Mouse (Mus musculus) lung, embryonic 16.5 days (tissue): ENCODE results near the gene Thbs1. TPM values are rescaled to one million over a fixed set of nuclear protein-coding genes. Genes with fewer than 3 reads are reported as not detected.
A peak's percentile ranks its signal among the peaks of the same experiment; 100 is the strongest.
"Not testable (repeated sequence)": the region's sequence is repeated elsewhere in the genome, so short reads cannot be mapped to it uniquely, and the experiment has no call there.

Experiments used
- ATAC-seq: fragments of 200-750 bp; cut with Nextera tagmentation; 2 replicates; pipeline ENCODE4 v1.8.0; 2017; ENCODE audit warnings: low read depth, mild to moderate bottlenecking, moderate library complexity
- H3K27ac ChIP-seq: fragments of 300-500 bp; sonication (generic); 2 replicates; pipeline ENCODE4 v1.5.1; 2014; ENCODE audit warnings: mild to moderate bottlenecking, control low read depth, low read length
- H3K27me3 ChIP-seq: fragments of 300-500 bp; sonication (generic); 2 replicates; pipeline ENCODE4 v1.6.1; 2014; ENCODE audit warnings: low read depth, low read length, mixed read lengths; ENCODE audit not compliant: control insufficient read depth, insufficient read depth
- H3K36me3 ChIP-seq: fragments of 300-500 bp; sonication (generic); 2 replicates; pipeline ENCODE4 v1.6.1; 2014; ENCODE audit warnings: low read length; ENCODE audit not compliant: control insufficient read depth, insufficient read depth
- H3K4me1 ChIP-seq: fragments of 300-500 bp; sonication (generic); replicated peaks from 2 replicates; pipeline ENCODE4 v1.6.1; 2014; ENCODE audit warnings: low read length, mixed read lengths; ENCODE audit not compliant: control insufficient read depth, insufficient read depth
- H3K4me2 ChIP-seq: fragments of 300-500 bp; sonication (generic); 2 replicates; pipeline ENCODE4 v1.6.1; 2014; ENCODE audit warnings: low read depth, low read length, control low read depth
- H3K4me3 ChIP-seq: fragments of 300-500 bp; sonication (generic); 2 replicates; pipeline ENCODE4 v1.5.1; 2014; ENCODE audit warnings: mild to moderate bottlenecking, low read length, control low read depth
- H3K9ac ChIP-seq: fragments of 300-500 bp; sonication (generic); 2 replicates; pipeline ENCODE4 v1.6.1; 2014; ENCODE audit warnings: low read length, control low read depth
- H3K9me3 ChIP-seq: fragments of 300-500 bp; sonication (generic); 2 replicates; pipeline ENCODE4 v1.6.1; 2016; ENCODE audit warnings: low read length; ENCODE audit not compliant: control insufficient read depth
- WGBS: fragments of 180-500 bp; shearing (Covaris S2); extraction: QIAGEN DNeasy Blood & Tissue Kit; methylation state at CpG from one replicate; pipeline ENCODE4 v1.1.7; 2014; 5-methylcytosine and 5-hydroxymethylcytosine counted together
- polyA plus RNA-seq: library from polyadenylated mRNA; unstranded; fragments of >200 nt; fragmentation: Nextera tagmentation; extraction: Ambion mirVana; gene quantifications from 2 replicates; pipeline ENCODE4 v1.2.1, GENCODE M21; 2015

The Thbs1 gene
- polyA plus RNA-seq, 1 experiment from 2014 or later, result 190 TPM

DNA sequence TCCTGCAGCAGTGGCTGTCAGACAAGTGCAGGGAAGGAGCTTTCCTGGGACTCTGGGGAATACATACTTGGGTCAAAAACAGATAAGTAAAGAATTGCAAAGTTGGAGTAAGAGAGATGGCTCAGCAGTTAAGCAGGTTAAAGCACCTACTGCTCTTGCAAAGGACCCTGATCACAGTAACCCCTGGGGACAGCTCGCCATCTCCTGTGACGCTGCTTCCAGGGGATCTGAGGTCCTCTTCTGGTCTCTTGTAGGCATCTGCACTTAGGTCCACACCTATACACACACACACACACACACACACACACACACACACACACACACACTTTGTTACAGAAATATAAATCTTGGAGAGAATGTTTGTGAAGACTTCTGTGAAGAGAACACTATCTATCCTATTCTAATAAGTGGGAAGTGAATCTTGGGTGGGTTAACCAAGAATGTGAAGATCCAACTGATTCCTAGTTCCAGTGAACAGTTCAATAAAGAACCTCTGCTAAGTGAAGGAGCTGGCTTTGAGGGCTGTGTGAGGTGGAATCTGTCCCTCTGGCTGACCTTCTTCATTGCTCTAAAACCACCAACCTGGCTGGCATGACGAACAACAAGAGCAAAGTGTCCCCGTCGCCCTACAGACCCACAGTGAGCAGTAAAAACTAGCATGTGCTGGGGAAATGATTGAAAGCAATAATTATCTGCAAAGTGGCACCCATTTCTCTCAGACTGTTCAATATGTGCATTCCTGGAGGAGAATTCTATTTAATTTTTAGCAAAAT, 16.0 kb downstream of the Thbs1 start:
- Histone ChIP-seq H3K27me3 (no peaks in the 10 kb centered on the region), H3K36me3 (peaks cover 23% of the 10 kb centered on the region), H3K27ac (0 out of 2 replicates have a peak overlapping the region, but pooled peaks have one; percentile 20), H3K9me3 (no peaks in the 10 kb centered on the region), H3K9ac (no peak overlapping the region), H3K4me3 (no peak overlapping the region), H3K4me1 (peaks cover 7% of the 10 kb centered on the region; the same call in 1 of the 2 replicates), H3K4me2 (no peak overlapping the region)
- 53% methylated on average over 5 of the region's 5 CpGs for WGBS
- ATAC-seq, result peak; percentile 50

DNA sequence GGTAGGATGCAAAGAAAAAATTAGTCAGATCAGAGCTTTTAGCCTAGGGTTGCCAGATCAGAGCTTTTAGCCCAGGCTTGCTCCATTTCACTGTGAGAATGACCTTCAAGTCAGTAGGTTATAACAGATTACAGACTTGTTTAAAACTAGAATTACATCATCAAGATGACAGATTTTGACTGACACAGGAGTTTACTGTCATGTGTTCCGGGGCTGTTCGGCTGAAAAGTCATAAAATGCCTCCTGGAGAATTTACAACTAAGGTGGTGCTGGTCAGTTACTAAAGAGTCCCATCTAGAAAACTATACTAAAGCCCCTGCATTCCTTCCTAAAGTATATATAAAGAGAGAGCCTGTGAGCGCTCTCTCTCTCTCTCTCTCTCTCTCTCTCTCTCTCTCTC, 16.6 kb downstream of the Thbs1 start:
- no peaks in the 10 kb centered on the region for H3K27me3 ChIP-seq
- no peak overlapping the region for H3K4me2 ChIP-seq
- H3K9me3 ChIP-seq, result no peaks in the 10 kb centered on the region
- H3K4me1 ChIP-seq, result peaks cover 7% of the 10 kb centered on the region; the same call in 1 of the 2 replicates
- H3K36me3 ChIP-seq, result peaks cover 17% of the 10 kb centered on the region
- no peak overlapping the region for H3K27ac ChIP-seq
- H3K9ac ChIP-seq, result no peak overlapping the region
- 30% methylated on average over 3 of the region's 3 CpGs for WGBS
- H3K4me3 ChIP-seq, result no peak overlapping the region
- no peak for ATAC-seq

DNA sequence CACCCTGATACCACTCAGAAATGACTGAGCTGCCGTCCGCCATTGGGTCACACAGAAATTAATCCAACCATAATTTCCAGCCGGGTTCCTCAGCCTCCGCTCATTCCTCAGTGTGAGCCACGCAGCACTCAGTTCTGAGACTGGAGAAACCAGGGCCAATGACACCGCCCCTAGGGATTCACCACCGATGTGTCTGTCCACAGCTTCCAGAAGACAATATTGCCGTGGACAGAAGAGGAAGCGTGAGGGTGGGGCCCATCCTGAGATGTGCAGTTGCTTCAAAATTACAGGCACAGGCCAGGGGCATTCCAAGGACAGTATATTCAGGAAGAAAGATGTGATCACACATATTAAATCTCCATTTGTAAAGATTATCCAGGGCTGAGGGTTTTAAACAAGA, 25.4 kb downstream of the Thbs1 start:
- ATAC-seq, result no peak
- WGBS, result 70% methylated on average over 9 of the region's 9 CpGs
- H3K4me3 ChIP-seq, result no peak overlapping the region

DNA sequence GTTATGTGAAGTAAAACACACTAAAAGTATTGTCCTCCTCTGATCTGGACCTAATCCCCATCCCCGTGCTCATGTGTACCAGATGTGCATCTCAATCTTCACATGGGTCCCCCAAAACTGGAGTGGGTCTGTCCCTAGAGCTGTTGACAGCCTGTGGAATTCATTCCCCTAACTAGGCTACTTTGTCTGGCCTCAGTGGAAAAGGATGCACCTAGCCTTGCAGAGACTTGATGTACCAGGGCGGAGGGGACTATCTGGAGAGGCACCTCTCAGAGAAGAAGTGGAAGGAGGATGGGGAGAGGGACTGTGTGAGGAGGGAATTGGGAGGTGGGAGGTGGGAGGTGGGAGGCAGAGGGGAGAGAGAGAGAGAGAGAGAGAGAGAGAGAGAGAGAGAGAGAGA, 26.1 kb downstream of the Thbs1 start:
- Histone ChIP-seq H3K36me3 (no peaks in the 10 kb centered on the region), H3K9me3 (no peaks in the 10 kb centered on the region), H3K4me2 (no peak overlapping the region), H3K27me3 (no peaks in the 10 kb centered on the region), H3K27ac (no peak overlapping the region), H3K4me1 (no peaks in the 10 kb centered on the region), H3K4me3 (no peak overlapping the region), H3K9ac (no peak overlapping the region)
- 84% methylated on average over 2 of the region's 2 CpGs for WGBS
- no peak for ATAC-seq

More for the DNA sequence above, 25.4 kb downstream of the Thbs1 start:
- no peaks in the 10 kb centered on the region for H3K36me3 ChIP-seq
- H3K27me3 ChIP-seq, result no peaks in the 10 kb centered on the region
- H3K9ac ChIP-seq, result no peak overlapping the region
- no peak overlapping the region for H3K4me2 ChIP-seq
- no peaks in the 10 kb centered on the region for H3K9me3 ChIP-seq
- H3K4me1 ChIP-seq, result no peaks in the 10 kb centered on the region
- no peak overlapping the region for H3K27ac ChIP-seq

DNA sequence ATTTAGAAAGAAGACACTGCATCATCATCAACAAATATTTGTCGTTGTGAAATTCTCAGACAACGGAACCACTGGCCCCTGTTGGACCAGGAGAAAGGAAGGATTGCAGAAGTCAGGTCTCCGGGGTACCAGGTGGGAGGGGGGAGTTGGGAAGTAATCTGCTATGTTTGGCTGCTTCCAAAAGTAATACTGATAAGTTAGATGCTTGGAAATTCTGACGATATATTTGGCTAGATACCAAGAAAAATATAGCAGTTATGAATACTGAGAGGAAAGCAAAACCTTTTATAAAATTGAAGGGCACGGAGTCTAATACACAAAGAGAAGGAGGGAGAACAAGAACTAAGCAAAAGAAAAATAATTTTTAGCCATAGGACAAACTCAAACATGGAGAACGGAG, 27.6 kb downstream of the Thbs1 start:
- no peak; the same call in 1 of the 2 replicates for ATAC-seq
- Histone ChIP-seq H3K4me3 (no peak overlapping the region), H3K4me1 (no peaks in the 10 kb centered on the region), H3K4me2 (no peak overlapping the region), H3K27me3 (no peaks in the 10 kb centered on the region), H3K36me3 (no peaks in the 10 kb centered on the region), H3K9me3 (no peaks in the 10 kb centered on the region), H3K27ac (no peak overlapping the region), H3K9ac (no peak overlapping the region)
- 47% methylated on average over 6 of the region's 6 CpGs for WGBS

DNA sequence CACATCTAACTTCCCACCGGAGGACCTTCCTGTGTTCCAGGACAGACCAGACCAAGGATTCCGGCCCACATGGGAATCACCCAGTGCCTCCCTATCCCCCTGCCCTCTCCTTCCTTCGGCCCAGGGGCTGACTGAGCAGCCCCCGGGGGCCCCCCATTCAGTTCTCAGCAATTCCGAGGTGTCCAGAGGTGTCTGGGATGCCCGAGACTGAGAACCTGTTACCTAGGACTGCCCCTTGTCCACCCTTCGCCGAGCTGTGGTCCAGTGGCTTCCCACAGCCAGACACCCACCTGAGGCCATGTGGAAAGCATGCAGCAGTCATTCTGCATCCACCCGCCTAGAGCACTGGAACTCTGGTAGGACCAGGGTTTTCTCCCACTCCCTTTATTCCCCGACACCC, 30.0 kb downstream of the Thbs1 start:
- Histone ChIP-seq H3K36me3 (no peaks in the 10 kb centered on the region), H3K4me3 (no peak overlapping the region), H3K9me3 (no peaks in the 10 kb centered on the region), H3K9ac (no peak overlapping the region), H3K4me2 (no peak overlapping the region), H3K27ac (no peak overlapping the region), H3K27me3 (no peaks in the 10 kb centered on the region), H3K4me1 (no peaks in the 10 kb centered on the region)
- ATAC-seq, result no peak
- 89% methylated on average over 10 of the region's 10 CpGs for WGBS

DNA sequence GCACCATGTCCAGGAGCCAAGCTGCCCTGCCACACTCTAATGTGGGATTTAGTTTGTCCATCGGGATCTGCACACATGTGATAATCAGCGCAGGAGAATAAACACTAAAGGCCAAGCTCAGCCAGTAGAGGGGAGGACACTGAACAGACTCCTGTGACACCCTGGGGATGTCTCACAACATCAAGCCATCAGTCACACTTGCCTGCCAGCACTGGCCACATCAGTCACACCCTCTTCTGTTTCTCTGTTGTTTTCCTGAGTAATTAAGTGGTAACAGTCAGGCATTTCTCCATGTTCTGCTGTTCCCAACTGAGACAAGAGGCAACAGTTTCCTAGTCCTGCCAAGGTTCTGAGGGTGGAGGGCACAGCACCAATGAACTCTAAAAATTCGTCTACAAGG, 36.1 kb downstream of the Thbs1 start:
- H3K4me3 ChIP-seq, H3K9ac ChIP-seq, H3K4me2 ChIP-seq, H3K9me3 ChIP-seq, H3K36me3 ChIP-seq, H3K27me3 ChIP-seq: not testable (repeated sequence)
- 32% methylated on average over 3 of the region's 3 CpGs for WGBS
- ATAC-seq, result peak; percentile 24; the same call in 1 of the 2 replicates
- Histone ChIP-seq H3K27ac (peak overlapping the region; percentile 28; the same call in 1 of the 2 replicates), H3K4me1 (peaks cover 18% of the 10 kb centered on the region)

DNA sequence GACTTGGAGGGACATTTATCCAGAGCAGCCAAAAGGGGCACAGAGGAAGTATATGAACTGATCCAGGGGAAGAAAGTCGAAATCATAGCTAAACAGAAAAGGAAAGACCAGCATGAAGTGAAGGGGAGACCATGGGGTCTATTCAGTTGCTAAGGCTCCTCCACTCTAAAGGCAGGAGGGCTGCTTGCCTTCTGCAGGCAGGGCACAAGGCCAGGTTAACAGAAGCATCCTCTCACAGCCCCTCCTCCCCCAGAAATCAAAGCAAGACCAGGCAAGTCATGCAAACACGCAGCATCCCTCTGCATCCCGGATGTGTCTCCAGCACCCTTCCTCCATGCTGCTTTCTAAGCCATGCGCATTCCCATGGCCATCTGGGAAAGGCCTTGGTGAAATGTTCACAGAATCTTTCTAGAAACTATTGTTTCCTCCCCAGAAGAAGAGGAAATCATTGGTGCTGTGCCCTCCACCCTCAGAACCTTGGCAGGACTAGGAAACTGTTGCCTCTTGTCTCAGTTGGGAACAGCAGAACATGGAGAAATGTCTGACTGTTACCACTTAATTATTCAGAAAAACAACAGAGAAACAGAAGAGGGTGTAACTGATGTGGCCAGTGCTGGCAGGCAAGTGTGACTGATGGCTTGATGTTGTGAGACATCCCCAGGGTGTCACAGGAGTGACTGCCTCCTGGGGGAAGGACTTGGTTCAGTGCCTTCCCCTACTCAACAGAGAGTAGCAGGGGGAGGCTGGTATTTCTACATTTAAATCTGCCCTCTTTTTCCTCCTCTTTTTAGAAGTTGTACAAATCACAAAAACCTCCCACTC, 36.9 kb downstream of the Thbs1 start:
- peaks cover 18% of the 10 kb centered on the region for H3K4me1 ChIP-seq
- ATAC-seq, result peak; percentile 63
- H3K4me2 ChIP-seq, result no peak overlapping the region
- H3K27me3 ChIP-seq, result no peaks in the 10 kb centered on the region
- WGBS, result 48% methylated on average over 4 of the region's 4 CpGs
- no peaks in the 10 kb centered on the region for H3K9me3 ChIP-seq
- H3K36me3 ChIP-seq, result no peaks in the 10 kb centered on the region
- H3K9ac ChIP-seq, result no peak overlapping the region
- no peak overlapping the region for H3K4me3 ChIP-seq
- H3K27ac ChIP-seq, result peak overlapping the region; percentile 28

DNA sequence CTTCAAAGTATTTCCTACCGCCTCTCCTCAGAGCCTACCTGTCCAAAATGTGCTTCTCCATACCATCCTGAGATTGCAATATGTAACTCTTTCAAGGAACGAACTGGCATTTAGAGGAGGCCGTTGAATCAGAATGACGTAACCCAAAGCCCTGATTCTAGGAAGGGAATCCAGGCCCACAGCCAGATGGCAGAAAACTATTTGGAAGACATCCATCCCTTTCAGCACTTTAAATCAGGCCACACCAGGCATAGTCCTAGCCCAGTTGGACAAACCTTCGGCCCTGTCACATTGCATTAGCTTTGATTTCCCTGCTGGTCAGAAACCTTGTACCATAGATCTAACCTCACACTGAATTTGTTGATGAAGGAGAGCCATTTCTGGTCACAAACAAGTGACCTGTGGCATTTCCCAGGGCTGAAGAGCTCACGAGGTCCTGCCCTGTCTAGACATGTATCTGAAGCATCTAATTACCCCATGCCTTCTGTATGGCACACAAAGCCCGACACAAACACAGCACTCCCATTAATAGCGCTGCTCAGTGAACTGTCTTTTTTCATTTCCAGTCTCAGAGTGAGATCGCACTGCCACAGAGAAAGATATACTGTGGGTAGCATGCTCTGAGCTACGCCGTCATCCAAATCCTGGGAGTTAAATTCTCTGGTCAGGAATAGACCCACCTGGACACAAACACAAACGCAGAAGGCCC, 38.3 kb downstream of the Thbs1 start:
- no peak overlapping the region for H3K4me3 ChIP-seq
- no peak overlapping the region for H3K9ac ChIP-seq
- peak; percentile 81 for ATAC-seq
- no peaks in the 10 kb centered on the region for H3K9me3 ChIP-seq
- H3K27me3 ChIP-seq, result no peaks in the 10 kb centered on the region
- no peak overlapping the region for H3K4me2 ChIP-seq
- no peaks in the 10 kb centered on the region for H3K36me3 ChIP-seq
- WGBS, result 49% methylated on average over 12 of the region's 12 CpGs
- H3K4me1 ChIP-seq, result peaks cover 18% of the 10 kb centered on the region
- no peak overlapping the region; the same call in 1 of the 2 replicates for H3K27ac ChIP-seq
